Mouse (Mus musculus): Measurements from ENCODE around the gene Scnn1g.

Scnn1g gene

GRCm38 (mm10) chr7:121779409-121779808 lies 45.1 kb downstream of the Scnn1g start:
- no peak for DNase-seq

GRCm38 (mm10) chr7:121782188-121782909 lies 48.1 kb downstream of the Scnn1g start:
- no peak for DNase-seq

GRCm38 (mm10) chr7:121785651-121786228 lies 51.5 kb downstream of the Scnn1g start:
- DNase-seq = no peak

- no peak for DNase-seq
Observed at GRCm38 (mm10) chr7:121797781-121798180, 63.5 kb downstream of the Scnn1g start.

GRCm38 (mm10) chr7:121802471-121802870 lies 68.2 kb downstream of the Scnn1g start:
- no peak for DNase-seq

GRCm38 (mm10) chr7:121803011-121803410 lies 68.7 kb downstream of the Scnn1g start:
- no peak for DNase-seq

- peak; percentile 74 for DNase-seq
Observed at GRCm38 (mm10) chr7:121805811-121806496, 71.7 kb downstream of the Scnn1g start.

- no peak for DNase-seq
Observed at GRCm38 (mm10) chr7:121807726-121808580, 73.7 kb downstream of the Scnn1g start.
